Mouse (Mus musculus) naive thymus-derived CD4-positive, alpha-beta T cell, adult 2 months (primary cell): Measurements from ENCODE around the gene Zeb2.

Experiments used
- DNase-seq: peaks from one replicate; pipeline ENCODE4 v3.0.0-alpha.2; 2011; ENCODE audit warnings: low read depth

Zeb2 gene

DNA sequence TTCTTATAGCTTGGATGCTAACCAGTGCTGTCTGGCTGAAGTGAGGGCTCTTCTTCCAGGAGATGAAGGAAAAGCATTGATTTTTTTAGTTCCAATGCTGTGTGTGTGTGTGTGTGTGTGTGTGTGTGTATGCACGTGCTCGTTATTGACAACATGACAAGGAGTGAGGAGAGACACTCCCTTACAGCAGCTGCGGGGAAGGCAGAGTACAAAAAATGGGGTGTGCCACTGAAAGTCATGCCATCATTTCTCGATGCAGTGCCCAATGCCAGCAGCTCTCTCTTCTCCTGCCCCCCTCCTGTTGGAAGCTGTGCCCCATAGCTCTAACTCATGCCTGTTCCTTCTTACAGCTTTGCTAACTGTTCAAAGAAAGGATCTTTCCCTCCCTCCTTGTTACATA is 56.4 kb downstream of the Zeb2 start:
- DNase-seq, result no peak

DNA sequence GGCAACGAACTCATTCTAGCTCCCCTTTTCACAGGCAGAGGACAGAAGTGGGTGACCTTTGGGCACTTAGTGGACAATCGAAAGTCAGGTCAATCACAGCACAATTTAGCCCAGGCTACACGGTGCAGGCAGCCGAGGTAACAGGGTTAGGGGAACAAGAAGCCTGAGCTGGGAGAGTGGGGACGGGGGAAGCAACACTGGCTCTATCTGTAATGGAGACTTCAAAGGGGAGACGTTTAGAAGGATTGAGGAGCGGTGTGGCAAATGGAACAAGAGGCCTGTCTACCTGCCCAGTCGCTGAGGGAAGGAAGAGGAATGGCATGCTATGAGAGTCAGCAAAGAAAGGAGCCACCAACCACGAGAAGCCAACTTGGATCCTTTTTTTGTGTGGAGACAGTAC is 57.0 kb downstream of the Zeb2 start:
- DNase-seq, result no peak

DNA sequence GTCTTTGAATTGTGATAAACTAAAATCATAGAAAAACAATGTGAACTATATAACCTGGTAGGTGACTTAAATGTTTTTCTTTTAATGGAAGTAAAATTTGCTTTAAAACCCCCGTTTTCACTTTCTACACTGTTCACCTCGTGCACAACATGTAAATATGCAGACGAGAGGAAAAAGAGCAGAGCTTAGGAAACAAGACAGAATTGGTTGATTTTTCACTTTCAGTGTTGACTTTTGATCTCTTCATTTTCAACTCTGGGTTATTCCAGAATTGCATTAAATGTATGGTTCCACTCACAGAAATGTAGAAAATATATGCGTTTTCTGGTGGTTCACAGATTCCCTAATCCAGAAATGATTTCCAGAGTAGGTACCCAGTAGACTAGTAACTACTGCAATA is 57.6 kb downstream of the Zeb2 start:
- no peak for DNase-seq

- DNase-seq, result no peak
These were observed 58.2 kb downstream of the Zeb2 start for GRCm38 (mm10) chr2:45059010-45059409.

- no peak for DNase-seq
These were observed 59.0 kb downstream of the Zeb2 start for GRCm38 (mm10) chr2:45058183-45058582.

- DNase-seq, result no peak
These were observed 60.2 kb downstream of the Zeb2 start for GRCm38 (mm10) chr2:45056856-45057562.

- no peak for DNase-seq
These were observed 61.3 kb downstream of the Zeb2 start for GRCm38 (mm10) chr2:45055926-45056325.

- DNase-seq, result no peak
These were observed 62.1 kb downstream of the Zeb2 start for GRCm38 (mm10) chr2:45055034-45055615.

DNA sequence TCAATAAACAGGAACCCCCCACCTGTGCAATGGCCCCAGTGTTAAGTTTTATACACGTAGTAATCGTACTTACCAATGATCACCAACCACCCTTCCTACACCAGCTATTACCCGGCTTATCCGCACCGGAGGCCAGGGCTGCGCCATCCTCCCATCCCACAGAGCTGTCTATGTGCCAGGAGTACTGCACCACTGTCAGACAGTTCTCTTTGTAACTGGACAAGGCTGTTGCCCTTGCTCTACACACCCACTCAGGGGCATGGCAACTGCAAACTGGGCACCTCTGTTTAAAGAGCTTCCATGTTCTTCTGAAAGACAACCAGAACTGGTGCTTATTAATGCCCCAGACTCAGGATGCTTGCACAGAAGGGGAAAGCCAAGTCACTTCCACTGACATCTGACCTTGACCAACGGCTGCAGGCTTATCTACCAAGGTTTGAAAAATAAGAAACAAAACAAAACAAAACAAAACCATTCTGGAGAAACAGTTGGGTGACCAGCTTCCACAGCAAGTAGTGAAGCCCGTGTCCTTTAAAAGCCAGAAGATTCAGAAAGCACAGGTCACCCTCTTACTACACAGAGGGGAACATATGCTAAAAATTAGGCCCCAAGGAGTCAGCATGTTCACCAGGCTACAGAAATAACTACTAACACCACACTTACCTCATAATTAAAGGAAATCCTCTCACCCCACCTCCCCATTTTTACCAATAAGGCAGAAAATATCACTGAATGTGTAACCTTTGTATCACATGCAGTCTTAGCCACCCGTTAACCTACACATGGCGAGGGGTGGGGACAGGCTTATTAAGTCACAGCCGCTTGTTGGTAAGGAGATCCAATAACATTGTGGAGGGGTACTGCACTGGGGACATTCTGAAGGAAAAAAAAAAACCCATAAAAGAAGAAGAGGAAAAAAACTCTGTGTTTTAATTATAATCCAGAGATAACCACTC is 62.8 kb downstream of the Zeb2 start:
- no peak for DNase-seq

GRCm38 (mm10) chr2:45052587-45052986 is 64.6 kb downstream of the Zeb2 start:
- DNase-seq, result no peak

GRCm38 (mm10) chr2:45051321-45051720 is 65.9 kb downstream of the Zeb2 start:
- no peak for DNase-seq

DNA sequence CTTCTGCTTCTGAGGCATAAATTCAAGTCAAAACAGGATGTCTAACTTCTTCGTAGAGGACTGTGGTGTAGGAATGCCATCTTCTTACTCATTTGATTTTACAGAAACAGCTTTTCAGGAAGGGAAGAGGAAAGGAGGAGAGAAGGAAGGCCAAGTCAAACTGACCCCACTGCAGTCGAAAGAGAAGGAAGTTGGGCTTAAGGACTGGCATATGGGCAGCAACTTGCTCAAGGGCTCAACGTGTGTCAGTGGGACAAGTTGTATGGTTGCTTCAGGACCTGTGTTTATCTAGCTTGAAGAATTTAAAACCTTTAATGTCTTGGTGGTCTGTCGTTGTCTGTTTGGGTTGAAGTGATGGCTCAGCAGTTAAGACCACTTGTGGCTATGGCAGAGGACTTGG is 67.3 kb downstream of the Zeb2 start:
- DNase-seq, result no peak

DNA sequence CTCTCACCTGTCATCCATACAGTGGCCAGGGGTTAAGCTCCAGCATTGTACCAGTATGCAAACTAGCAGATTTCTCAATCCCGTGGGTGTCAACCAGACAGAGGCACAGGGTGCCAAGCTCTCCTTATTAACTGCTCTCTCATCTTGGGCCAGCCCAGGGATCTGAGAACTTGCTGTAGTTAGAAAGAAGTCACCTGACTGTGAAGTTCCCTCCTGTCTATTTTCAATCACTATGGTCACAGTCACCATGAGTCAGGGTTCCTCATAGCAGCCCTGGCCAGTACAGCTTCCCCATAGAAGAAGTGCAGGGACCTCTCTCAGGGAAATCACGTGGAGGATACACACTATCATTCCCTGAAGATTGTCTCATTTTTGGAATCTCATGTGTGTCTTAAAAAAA is 67.9 kb downstream of the Zeb2 start:
- no peak for DNase-seq

DNA sequence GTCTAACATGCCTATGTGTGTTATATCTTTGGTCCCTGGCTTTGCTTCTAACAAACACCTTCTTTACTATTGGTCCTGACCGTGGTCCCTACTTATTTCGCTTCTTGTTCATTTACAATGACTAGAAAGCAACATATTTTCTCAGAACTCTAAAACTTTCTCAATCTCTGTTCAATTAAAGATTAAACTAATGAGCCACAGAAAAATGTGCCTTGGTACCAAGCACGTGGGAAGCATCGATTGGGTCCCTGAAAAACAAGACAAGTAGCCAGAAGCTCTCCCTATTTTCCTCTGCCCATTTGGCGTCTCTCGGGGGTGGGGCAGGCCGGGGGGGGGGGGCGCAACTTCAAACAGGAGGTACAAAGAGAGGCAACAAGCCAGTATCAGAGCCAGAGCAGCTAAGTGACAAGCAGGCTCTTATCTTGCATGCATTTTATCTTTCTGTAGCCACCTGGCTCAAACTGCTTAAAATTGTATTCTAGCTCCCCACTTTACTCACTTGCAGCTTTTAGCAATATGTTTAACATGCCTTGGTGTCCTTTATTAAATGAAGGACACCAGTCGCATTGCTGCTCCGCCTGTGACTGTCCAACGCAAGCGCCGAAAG is 76.4 kb downstream of the Zeb2 start:
- no peak for DNase-seq

DNA sequence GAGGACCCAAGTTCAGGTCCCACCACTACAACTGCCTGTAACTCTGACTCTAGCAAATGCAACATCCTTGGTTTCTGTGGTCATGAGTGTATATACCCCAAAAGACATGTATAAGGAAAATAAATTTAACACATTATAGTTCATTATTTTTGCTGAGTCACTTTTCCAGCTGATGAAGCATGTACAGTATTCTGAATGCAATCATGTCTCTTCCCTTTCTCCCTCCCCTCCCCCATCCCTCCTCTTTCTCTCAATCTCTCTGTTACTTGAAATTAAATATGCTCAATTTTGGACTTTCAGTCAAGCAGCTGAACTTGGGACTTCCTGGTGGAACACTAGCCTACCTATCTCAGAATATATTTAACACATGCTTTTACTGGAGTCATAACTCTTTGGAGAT is 77.7 kb downstream of the Zeb2 start:
- no peak for DNase-seq

- no peak for DNase-seq
These were observed 89.0 kb downstream of the Zeb2 start for GRCm38 (mm10) chr2:45028091-45028638.

- DNase-seq, result peak; percentile 49
These were observed 99.9 kb downstream of the Zeb2 start for GRCm38 (mm10) chr2:45017186-45017800.

- no peak for DNase-seq
These were observed 103.9 kb downstream of the Zeb2 start for GRCm38 (mm10) chr2:45013325-45013724.

- DNase-seq, result no peak
These were observed 104.5 kb downstream of the Zeb2 start for GRCm38 (mm10) chr2:45012676-45013075.

GRCm38 (mm10) chr2:45010701-45011100 is 106.5 kb downstream of the Zeb2 start:
- no peak for DNase-seq

DNA sequence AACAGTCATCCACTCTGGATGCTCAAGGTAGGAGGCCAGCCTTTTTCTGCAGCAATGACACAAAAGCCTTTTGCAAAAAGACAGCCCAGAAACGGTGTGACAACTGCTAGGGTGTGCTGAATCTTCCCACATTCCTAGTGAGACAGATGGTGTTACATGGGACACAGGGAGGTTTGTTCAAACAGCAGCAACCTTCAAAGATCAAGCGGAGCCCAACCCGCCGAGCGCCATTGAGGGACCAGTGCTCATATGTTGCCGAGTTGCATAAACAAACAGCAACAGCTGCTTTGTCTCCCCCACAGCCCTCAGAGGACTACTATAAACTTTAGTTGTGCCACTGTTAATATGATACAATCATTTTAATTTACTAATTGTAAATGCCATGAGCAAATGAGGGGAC is 117.3 kb downstream of the Zeb2 start:
- no peak for DNase-seq

DNA sequence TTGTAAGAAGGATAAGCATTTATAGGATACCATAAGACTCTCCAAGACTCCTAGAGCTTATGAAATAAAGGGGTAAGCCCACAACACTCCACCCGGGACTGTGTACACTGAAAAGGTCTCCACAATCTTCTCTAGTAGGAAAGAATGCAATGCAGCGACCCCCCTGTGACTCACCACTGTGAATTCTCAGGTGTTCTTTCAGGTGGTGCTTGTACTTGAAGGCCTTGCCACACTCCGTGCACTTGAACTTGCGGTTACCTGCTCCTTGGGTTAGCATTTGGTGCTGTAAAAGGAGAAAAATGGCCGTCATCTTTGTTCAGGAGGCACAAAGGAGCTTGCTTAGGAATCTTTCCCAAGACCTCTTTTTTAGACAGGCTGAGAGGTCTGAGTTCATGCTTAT is 118.5 kb downstream of the Zeb2 start:
- DNase-seq, result no peak
